Mouse (Mus musculus): ENCODE measurements at regions not wholly inside any gene's neighbourhood (a gene's known extent, or its start where the extent isn't known, plus 50 kb on each side); places are given as distances from the start of the nearest gene placed in this dataset.
"Not testable (repeated sequence)": the region's sequence is repeated elsewhere in the genome, so short reads cannot be mapped to it uniquely, and the experiment has no call there.

DNA sequence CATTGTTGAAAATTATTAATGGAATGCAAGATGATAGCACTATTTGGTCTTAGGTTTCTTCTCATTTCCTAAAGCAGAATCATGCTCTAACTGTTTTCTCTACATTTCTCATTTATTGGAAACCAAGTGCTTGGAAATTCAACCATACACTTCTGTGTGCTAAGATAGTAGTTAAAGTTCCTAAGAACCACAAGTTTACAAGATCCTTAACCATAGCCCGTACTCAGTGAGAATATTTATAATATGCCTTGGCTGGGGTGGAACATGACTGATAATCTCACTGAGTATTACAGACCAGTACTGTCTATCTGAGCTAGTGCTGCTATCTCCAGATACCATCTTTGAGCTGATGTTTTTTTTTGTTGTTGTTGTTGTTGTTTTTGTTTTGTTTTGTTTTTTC is 236.9 kb upstream of the Tmem196 start:
- DNase-seq = not testable (repeated sequence)

DNA sequence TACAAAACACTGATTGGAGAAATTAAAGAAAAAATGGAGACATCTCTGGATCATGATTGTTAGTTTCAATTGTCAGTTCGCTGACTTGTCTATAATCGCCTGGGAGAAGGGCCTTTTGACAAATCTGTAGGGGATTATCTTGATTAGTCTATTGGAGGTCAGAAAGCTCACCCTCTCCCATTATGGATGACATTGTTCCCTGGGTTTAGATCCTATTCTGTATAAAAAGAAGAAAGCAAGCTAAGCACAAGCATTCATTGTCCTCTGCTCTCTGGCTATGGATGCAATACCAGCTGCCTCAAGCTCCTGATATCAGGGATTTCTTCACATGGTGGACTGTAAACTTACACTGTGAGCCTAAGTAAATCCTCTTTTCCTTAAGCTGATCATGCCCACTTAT is 214.8 kb upstream of the Tmem196 start:
- no peak for DNase-seq

DNA sequence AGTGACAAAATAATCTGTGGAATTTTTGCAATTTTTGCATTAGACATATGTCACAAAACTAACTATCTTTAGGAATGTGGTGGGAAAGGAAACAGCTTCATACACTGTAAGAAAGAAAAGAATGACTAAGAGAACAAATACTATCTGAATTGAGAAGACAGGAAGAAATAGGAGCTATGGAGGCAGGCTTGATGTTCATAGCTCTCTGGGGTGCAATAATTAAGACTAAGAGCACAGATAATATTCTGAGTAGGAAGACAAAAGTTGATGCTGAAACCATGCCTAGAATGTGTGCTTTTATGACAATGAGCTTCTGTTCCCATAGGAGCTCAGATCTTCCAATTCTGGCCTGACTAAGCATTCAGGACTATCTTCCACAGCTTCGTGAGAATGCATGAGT is 183.0 kb upstream of the Tmem196 start:
- DNase-seq = no peak

DNA sequence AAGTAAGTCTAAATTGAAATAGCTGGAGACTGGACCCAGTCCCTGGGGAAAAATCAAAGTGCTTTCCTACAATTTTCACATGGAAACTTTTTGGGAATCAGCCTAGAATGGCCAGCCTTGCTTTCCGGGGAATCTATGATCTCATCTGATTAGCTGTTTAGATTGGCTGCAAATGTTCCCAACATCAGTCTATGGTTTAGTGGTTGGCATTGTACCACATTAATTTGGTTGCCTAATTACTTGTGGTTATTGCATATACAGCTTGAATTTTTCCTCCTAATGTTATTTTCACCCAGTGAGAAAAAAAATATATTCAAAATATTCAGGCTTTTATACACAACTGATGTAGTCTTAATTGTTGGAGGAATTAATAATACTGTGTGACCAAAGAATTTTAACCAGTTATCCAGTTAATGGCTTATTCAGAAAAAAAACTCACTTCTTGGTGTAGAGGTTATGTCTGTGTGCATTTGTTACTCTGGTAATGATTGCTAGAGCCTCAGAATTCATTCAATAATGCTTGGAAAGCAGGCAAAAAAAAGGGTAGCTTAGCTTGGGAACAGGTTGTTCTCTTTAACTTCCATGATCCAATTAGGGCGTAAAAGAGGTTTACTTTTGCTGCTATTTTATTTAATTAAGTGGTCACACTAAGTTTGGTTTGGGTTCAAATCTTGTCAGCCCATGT is 182.2 kb upstream of the Tmem196 start:
- DNase-seq = no peak

DNA sequence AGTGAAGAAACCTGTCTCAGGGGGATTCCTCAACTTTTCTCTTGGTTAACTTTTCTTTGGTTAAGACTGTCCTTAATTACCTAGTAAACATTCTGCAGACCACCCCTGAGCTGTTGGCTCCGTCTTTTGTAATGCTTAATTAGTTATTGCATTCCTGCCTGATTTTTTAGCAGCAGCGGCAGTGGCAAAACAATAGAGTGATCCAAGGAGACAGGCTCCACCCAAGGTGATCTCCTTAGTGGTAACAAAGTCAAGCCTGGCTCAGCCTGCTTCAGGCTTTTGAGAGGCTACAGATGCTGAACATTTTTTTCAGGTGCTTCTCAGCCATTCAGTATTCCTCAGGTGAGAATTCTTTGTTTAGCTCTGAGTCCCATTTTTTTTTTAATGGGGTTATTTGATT is 168.1 kb upstream of the Tmem196 start:
- DNase-seq = no peak

DNA sequence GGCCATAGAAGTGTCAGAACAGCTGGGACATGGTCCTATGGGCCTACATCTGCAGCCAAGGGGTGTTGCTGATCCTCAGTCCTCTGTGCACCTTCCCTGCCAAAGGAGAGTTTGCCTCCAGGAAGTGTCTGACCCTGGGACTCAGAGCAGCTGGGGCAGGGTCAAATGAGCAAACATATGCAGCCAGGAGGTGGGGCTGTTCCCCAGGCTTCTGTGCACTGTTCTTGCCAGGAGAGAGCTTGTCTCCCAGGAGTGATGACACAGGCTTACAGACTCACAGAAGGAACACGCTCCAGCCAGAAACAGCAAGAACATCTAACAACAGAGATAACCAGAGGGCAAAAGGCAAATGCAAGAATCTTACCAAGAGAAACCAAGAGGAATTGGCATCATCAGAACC is 137.9 kb upstream of the Tmem196 start:
- no peak for DNase-seq

DNA sequence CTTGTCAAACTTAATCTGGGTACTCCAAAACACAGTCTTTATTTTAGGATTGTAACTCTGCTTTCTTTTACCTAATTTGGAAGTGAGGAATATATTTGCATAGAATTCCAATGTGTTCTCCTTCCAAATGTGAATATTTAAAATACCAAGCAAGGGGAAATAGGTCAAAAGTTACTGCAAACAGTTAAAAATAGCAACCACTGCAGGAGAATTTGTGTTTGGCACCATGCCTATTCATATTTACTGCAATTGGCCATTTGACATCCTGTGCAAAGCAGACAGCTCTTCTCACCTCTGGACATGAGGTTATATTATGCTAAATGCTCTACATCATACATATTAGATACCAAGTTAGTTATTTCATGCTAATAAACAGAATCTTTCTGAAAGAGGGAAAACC is 129.4 kb upstream of the Tmem196 start:
- DNase-seq = no peak

DNA sequence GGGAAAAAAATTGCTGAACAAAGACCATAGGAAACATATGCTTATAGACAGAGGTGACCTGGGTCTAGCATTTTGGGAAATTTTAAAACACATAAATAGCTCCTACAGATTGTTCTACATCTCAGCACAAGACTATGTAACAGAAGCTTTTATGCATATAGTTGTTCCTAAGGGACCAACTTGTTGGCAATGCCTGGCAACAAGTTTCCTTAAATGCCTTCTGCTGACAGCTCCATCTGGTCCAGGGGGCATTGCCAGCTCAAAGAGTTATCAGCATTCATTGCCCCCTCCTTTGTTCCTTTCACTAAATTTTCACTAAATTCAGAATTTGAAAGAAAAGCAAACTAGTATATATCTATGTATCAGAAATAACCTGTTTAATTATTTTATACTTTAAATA is 106.5 kb upstream of the Tmem196 start:
- peak; percentile 12 to 13 for DNase-seq

DNA sequence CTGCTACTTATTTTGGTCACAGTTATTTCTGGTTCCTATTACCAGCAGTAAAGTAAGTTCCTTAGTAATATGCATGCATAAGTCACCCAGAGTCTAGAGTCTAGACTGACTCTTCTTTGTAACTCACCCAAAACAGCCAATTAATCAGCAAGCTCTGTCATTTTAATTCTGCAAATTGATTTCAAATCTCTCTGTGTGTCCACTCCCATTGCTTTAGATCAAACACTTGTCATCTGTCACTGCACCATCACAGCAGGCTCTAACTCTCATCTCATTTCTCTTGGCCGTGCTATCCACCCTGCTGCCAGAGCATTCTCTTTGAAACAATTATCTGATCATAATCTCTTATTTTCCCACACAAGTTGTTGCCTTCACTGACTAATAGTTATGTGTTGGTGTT is 63.9 kb upstream of the Tmem196 start:
- peak; percentile 27 to 46 for DNase-seq

DNA sequence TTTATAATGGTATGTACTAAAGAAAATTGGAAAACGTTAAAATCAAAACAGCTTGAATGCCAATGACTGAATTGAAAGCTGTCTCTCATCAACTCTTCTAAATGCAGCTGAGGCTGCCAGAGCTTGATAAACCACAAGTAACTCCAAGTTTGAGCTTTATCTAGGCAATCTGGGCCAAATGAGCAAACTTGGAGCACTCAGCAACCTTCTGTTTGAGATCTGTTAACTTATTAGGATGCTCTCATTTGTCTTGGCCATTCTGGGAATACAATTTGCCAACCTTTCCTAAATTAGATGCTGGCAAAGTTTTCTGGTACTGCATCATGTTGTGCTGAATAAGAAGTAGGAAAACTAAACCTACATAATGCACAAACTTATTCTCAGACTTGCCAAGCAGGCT is 55.6 kb upstream of the Tmem196 start:
- no peak for DNase-seq

Data from cerebellum, postnatal 14 days (tissue).